Mouse (Mus musculus): Measurements from ENCODE around the gene Gm10570. TPM values are rescaled to one million over a fixed set of nuclear protein-coding genes. Genes with fewer than 3 reads are reported as not detected.

Gm10570 gene
- polyA plus RNA-seq, 1 experiment = 1.7 TPM

DNA sequence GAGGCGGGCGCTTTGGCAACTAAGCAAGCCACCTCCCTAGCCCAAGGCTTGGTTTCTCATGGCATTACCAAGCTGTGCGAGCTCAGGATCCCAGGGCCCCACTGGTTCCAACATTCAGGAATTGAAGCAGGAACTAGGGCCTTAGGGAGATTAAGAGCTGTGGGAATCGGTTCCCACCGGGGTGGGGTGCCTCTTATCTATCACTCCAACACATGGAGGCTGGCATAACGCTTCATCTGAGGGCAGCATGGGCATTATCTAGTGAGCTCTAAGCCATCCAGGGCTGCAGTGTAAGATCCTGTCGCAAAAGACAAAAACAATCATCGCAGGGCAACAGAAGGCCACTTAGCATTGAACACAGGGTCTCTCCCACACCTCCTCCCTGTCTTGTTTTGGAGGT lies 14.0 kb downstream of the Gm10570 start:
- no peak overlapping the region for H3K27ac ChIP-seq (ENCODE audit: insufficient read depth, low read length)
- H3K4me1 ChIP-seq (ENCODE audit: control insufficient read depth, insufficient read depth, low read length) = peaks cover 13% of the 10 kb centered on the region
- no peak for TF ChIP-seq CTCF (IDR thresholded peaks at IDR 0.05; ENCODE audit: borderline replicate concordance, insufficient read depth, low read depth, low read length)
- no peak for TF ChIP-seq POLR2A (IDR thresholded peaks at IDR 0.05; ENCODE audit: borderline replicate concordance, insufficient read depth, low read length)
- H3K4me3 ChIP-seq (replicated peaks; ENCODE audit: insufficient read depth, low read depth, low read length) = no peak overlapping the region
- 87% methylated on average over 8 of the region's 8 CpGs for WGBS
- DNase-seq = no peak
- H3K27me3 ChIP-seq (ENCODE audit: control insufficient read depth, insufficient read depth, low read length) = no peaks in the 10 kb centered on the region

DNA sequence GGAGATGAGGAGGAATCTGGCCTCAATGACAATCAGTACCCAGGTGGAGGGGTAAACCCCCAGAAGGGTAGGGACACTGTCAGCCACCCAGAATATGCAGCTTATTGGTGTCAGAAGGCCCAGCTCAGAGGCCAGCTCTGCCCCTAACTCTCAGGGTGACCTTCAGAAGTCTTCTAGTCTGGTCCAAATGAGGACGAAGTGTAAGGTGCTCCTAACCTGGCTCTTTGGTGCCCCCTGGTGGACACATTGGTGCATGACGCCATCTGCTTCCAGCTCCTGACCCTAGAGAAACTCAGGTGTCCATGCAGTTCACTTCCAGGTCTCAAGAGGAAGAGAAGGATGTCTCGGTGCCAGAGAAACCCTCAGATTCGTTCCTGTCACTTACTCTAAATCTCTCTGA lies 16.2 kb downstream of the Gm10570 start:
- DNase-seq = peak; percentile 78 to 89

DNA sequence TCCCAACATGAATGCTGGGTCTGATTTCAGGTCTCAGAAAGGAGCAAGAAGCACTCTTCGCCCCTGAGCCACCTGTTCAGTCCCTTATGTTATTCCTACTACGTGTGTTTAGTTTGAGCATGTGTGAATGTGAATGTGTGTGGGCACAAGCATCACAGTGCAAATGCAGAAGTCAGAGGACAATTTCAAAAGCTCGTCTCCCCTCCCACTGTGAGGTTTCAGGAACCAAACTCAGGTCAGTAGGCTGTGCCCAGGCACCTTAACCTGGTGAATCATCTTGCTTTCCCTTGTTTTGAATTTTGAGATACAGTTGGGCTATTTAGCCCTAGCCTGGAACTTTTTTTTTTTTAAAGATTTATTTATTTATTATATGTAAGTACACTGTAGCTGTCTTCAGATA lies 18.6 kb downstream of the Gm10570 start:
- no peak for DNase-seq
- H3K27me3 ChIP-seq (ENCODE audit: control insufficient read depth, insufficient read depth, low read length) = no peaks in the 10 kb centered on the region
- no peaks in the 10 kb centered on the region for H3K4me1 ChIP-seq (ENCODE audit: control insufficient read depth, insufficient read depth, low read length)
- no peak overlapping the region for H3K27ac ChIP-seq (ENCODE audit: insufficient read depth, low read length)
- TF ChIP-seq CTCF (IDR thresholded peaks at IDR 0.05; ENCODE audit: borderline replicate concordance, insufficient read depth, low read depth, low read length) = no peak
- no peak for TF ChIP-seq POLR2A (IDR thresholded peaks at IDR 0.05; ENCODE audit: borderline replicate concordance, insufficient read depth, low read length)
- H3K4me3 ChIP-seq (replicated peaks; ENCODE audit: insufficient read depth, low read depth, low read length) = no peak overlapping the region
- 83% methylated on average over 3 of the region's 3 CpGs for WGBS

More for the DNA sequence above, 16.2 kb downstream of the Gm10570 start:
- Histone ChIP-seq H3K27ac (ENCODE audit: insufficient read depth, low read length) (no peak overlapping the region), H3K4me3 (replicated peaks; ENCODE audit: insufficient read depth, low read depth, low read length) (no peak overlapping the region), H3K27me3 (ENCODE audit: control insufficient read depth, insufficient read depth, low read length) (no peaks in the 10 kb centered on the region), H3K4me1 (ENCODE audit: control insufficient read depth, insufficient read depth, low read length) (no peaks in the 10 kb centered on the region)
- TF ChIP-seq CTCF (IDR thresholded peaks at IDR 0.05; ENCODE audit: borderline replicate concordance, insufficient read depth, low read depth, low read length) = peak; percentile 98
- TF ChIP-seq POLR2A (IDR thresholded peaks at IDR 0.05; ENCODE audit: borderline replicate concordance, insufficient read depth, low read length) = no peak
- WGBS = 0% methylated on average over 4 of the region's 4 CpGs

DNA sequence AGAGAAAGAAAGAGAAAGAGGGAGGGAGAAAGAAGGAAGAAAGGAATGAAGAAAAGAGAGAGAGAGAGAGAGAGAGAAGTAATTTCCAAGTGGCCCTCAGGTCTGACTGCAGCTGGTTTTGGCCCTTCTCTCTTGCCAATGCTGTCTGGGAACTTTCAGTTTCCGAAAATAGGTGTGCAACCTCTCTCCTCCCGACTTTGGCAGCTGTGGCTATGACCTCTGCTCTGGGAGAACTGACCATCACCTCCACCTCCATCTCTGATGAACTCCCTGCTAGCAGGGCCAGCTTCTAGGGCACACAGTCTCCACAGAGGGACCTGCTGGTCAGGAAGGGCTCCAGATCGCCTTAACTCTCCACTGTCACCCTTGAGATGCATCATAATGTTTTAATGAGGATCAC lies 21.9 kb downstream of the Gm10570 start:
- TF ChIP-seq POLR2A (IDR thresholded peaks at IDR 0.05; ENCODE audit: borderline replicate concordance, insufficient read depth, low read length) = no peak
- no peak for TF ChIP-seq CTCF (IDR thresholded peaks at IDR 0.05; ENCODE audit: borderline replicate concordance, insufficient read depth, low read depth, low read length)
- 67% methylated on average over 3 of the region's 3 CpGs for WGBS

DNA sequence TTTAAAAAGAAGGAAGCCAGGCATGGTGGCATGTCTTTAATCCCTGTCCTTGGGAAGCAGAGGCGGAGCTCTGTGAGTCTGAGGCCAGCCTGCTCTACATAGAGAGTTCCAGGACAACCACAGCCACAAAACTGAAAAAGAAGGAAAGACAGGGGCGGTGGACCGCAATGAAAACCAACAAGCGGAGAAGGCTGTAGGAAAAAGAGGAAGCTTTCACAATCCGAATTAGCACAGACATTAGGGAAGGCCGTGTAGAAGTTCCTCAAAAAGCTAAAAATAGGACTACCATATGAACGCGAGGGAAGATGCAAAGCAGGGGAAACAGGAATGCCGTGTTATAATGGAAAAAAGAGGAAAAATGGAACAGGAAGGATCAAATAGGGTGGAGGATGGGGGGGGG lies 24.6 kb downstream of the Gm10570 start:
- Histone ChIP-seq H3K27ac (ENCODE audit: insufficient read depth, low read length) (no peak overlapping the region), H3K4me3 (replicated peaks; ENCODE audit: insufficient read depth, low read depth, low read length) (no peak overlapping the region), H3K4me1 (ENCODE audit: control insufficient read depth, insufficient read depth, low read length) (no peaks in the 10 kb centered on the region), H3K27me3 (ENCODE audit: control insufficient read depth, insufficient read depth, low read length) (no peaks in the 10 kb centered on the region)
- no peak for DNase-seq
- 89% methylated on average over 9 of the region's 9 CpGs for WGBS
- no peak for TF ChIP-seq POLR2A (IDR thresholded peaks at IDR 0.05; ENCODE audit: borderline replicate concordance, insufficient read depth, low read length)
- no peak for TF ChIP-seq CTCF (IDR thresholded peaks at IDR 0.05; ENCODE audit: borderline replicate concordance, insufficient read depth, low read depth, low read length)

More for the DNA sequence above, 21.9 kb downstream of the Gm10570 start:
- Histone ChIP-seq H3K4me1 (ENCODE audit: control insufficient read depth, insufficient read depth, low read length) (no peaks in the 10 kb centered on the region), H3K27ac (ENCODE audit: insufficient read depth, low read length) (no peak overlapping the region), H3K4me3 (replicated peaks; ENCODE audit: insufficient read depth, low read depth, low read length) (no peak overlapping the region), H3K27me3 (ENCODE audit: control insufficient read depth, insufficient read depth, low read length) (no peaks in the 10 kb centered on the region)
- no peak for DNase-seq

DNA sequence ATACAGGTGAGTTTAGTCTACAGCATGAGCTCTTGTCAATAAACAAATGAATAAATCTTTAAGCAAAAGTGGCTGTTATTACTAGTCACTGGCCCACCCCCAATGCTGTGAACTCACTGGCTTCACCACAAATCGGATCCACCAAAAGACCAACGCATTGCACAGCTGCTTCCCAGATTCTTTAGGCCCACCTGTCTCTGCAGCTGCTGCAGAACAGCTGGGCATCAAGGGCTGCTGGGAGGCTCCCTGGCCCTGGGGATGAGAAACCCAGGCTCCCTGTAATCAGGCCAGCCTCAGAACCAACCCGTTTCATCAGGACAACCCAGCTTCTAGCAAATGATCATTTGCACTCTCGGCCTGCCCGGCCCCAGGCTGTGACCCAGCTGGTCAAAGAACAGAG lies 25.6 kb downstream of the Gm10570 start:
- Histone ChIP-seq H3K27me3 (ENCODE audit: control insufficient read depth, insufficient read depth, low read length) (no peaks in the 10 kb centered on the region), H3K27ac (ENCODE audit: insufficient read depth, low read length) (no peak overlapping the region), H3K4me1 (ENCODE audit: control insufficient read depth, insufficient read depth, low read length) (no peaks in the 10 kb centered on the region), H3K4me3 (replicated peaks; ENCODE audit: insufficient read depth, low read depth, low read length) (no peak overlapping the region)
- TF ChIP-seq CTCF (IDR thresholded peaks at IDR 0.05; ENCODE audit: borderline replicate concordance, insufficient read depth, low read depth, low read length) (no peak), POLR2A (IDR thresholded peaks at IDR 0.05; ENCODE audit: borderline replicate concordance, insufficient read depth, low read length) (no peak)
- 67% methylated on average over 5 of the region's 5 CpGs for WGBS
- DNase-seq = no peak

DNA sequence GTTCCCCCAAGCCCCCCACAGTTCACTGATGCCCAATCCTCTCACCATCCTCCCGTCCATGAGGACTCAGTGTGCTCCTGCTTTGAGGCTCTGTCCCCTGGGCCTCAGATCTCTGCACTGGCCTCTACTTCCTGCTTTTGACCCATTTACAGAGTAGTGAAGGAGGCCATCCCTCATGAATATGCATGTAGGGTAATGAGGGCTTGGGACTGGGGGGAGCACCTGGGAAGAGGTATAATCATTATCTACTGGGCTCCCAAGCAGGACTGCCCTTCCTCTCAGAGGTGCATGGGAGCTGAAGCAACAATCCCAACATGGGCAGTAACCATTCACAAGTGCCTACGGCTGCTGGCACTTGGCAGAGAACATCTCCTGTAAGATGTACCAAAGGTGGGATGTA lies 29.4 kb downstream of the Gm10570 start, which contains the start of gene Serinc2:
TSS of gene Serinc2 (minus strand) at position 101 of the 400 bp plus-strand sequence.
- no peaks in the 10 kb centered on the region for H3K27me3 ChIP-seq (ENCODE audit: control insufficient read depth, insufficient read depth, low read length)
- no peak for DNase-seq
- WGBS = 70% methylated on average over 2 of the region's 2 CpGs
- H3K27ac ChIP-seq (ENCODE audit: insufficient read depth, low read length) = no peak within 1 kb of the TSS
- peaks cover 9% of the 10 kb centered on the region for H3K4me1 ChIP-seq (ENCODE audit: control insufficient read depth, insufficient read depth, low read length)
- no peak within 1 kb of the TSS for H3K4me3 ChIP-seq (replicated peaks; ENCODE audit: insufficient read depth, low read depth, low read length)
- no peak for TF ChIP-seq CTCF (IDR thresholded peaks at IDR 0.05; ENCODE audit: borderline replicate concordance, insufficient read depth, low read depth, low read length)
- no peak for TF ChIP-seq POLR2A (IDR thresholded peaks at IDR 0.05; ENCODE audit: borderline replicate concordance, insufficient read depth, low read length)

DNA sequence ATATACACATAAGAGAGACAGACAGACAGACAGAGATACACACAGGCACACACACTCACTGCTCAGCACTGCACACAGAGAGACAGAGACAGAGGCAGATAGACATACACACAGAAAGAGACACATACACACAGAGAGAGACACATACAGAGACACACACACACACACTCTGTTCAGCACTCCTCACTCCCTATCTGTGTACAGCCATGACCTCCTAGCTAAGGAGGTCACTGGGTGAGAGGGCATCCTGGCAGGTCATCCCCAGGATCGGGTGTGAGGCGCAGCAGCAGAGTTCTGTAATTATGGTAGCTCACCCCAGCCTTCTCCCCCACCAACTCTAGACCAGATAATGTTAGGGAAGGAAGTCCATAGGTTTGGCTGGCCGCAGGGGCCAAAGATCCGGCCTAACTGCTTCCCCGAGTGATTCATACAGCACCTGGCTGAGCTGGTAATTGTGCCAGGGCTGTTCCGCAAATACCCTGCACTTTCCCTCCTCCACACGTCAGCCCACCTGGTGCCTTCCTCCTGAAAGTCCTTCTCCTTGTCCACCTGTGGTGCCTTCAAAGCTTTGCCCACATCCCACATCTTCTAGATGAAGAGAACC lies 31.8 kb downstream of the Gm10570 start:
- TF ChIP-seq POLR2A (IDR thresholded peaks at IDR 0.05; ENCODE audit: borderline replicate concordance, insufficient read depth, low read length) = no peak
- TF ChIP-seq CTCF (IDR thresholded peaks at IDR 0.05; ENCODE audit: borderline replicate concordance, insufficient read depth, low read depth, low read length) = no peak
- no peaks in the 10 kb centered on the region for H3K27me3 ChIP-seq (ENCODE audit: control insufficient read depth, insufficient read depth, low read length)
- peak overlapping the region; percentile 19; the same call in 1 of the 2 replicates for H3K27ac ChIP-seq (ENCODE audit: insufficient read depth, low read length)
- WGBS = 23% methylated on average over 7 of the region's 7 CpGs
- H3K4me3 ChIP-seq (replicated peaks; ENCODE audit: insufficient read depth, low read depth, low read length) = no peak overlapping the region
- DNase-seq = peak; percentile 51 to 76
- peaks cover 9% of the 10 kb centered on the region for H3K4me1 ChIP-seq (ENCODE audit: control insufficient read depth, insufficient read depth, low read length)
